Mouse (Mus musculus): ENCODE measurements around the gene Gm17617.

GRCm38 (mm10) chr13:55102366-55102765, 31.0 kb downstream of the Gm17617 start:
- no peak for TF ChIP-seq CTCF (IDR thresholded peaks at IDR 0.05; ENCODE audit: low read depth)
- no peak for TF ChIP-seq EP300 (IDR thresholded peaks at IDR 0.05; ENCODE audit: low read depth)

Data from heart, postnatal 0 days (tissue).